ENCODE assay signal across 21 mouse cellular contexts in the genomic region with DNA sequence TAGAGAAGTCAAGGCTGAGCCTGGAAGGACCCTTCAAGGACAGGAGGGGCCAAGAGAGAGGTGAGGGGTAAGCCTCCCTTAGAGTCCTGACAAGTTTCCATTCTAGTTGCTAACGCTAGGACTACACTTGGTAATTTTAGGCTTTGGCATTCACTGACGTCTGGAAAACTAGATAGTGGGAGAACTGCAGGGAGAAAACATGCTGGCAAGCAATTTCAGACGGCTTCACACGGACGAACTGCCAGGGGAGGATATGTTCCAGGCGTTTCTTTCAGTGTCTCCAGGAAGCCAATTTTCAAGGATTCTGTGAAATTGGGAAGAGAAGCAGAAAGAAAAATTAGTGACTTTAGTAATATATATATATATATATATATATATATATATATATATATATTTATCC. TPM values are rescaled to one million over a fixed set of nuclear protein-coding genes. Genes with fewer than 3 reads are reported as not detected.
DNase-seq lines count a peak whose midpoint lies in the region; ATAC-seq and TF ChIP-seq lines count a peak whose summit lies in the region.
"Had no signal": no experiment of that assay in that cellular context is flagged by ENCODE, and none has a peak within 500 bp of the region (broad histone marks: within the 10 kb centered on the region; RNA-seq: fewer than 3 reads in every experiment).

No protein-coding gene starts in this region.

- no peak for TF ChIP-seq CTCF in brain, embryonic 14.5 days (IDR thresholded peaks at IDR 0.05; ENCODE audit: borderline replicate concordance, extremely low read depth, insufficient read depth, insufficient read length)
- no peak for TF ChIP-seq CTCF in gastrocnemius, adult 2 months (IDR thresholded peaks at IDR 0.05)

- TF ChIP-seq POLR2A in brain, embryonic 14.5 days (IDR thresholded peaks at IDR 0.05; ENCODE audit: borderline replicate concordance, extremely low read depth, insufficient read depth, insufficient read length, poor library complexity, severe bottlenecking) = no peak

- no peak for DNase-seq in frontal cortex, postnatal 14 days (ENCODE audit: low spot score in 2 of 2)
- DNase-seq in brain, adult 2 months (ENCODE audit: low read depth, low spot score) = peak; percentile 55
- DNase-seq in brain, embryonic 14.5 days (ENCODE audit: low read depth) = peak; percentile 27
- DNase-seq in telencephalon, adult 2 months (ENCODE audit: low read depth, low spot score) = peak; percentile 28
- DNase-seq in ovary, adult 18-20 months (ENCODE audit: low spot score) = no peak
- no peak for DNase-seq in gastrocnemius, adult 2 months
- DNase-seq: adrenal gland, adult 2 months; adrenal gland, postnatal 10 days; adrenal gland, postnatal 25 days; cerebellum, adult 11-12 months; cerebellum, adult 2 months; cerebellum, adult 9-10 months; cerebellum, postnatal 10 days; cerebellum, postnatal 25 days had no signal

- intact Hi-C loops in gastrocnemius, adult 2 months (cut with DNase I) = no loop called here

- no peak overlapping the region for H3K27ac ChIP-seq in gastrocnemius, adult 2 months
- H3K27ac ChIP-seq: embryonic facial prominence, embryonic 10.5 days; embryonic facial prominence, embryonic 12.5 days; forebrain, embryonic 12.5 days had no signal

- no peak overlapping the region for H3K4me3 ChIP-seq in gastrocnemius, adult 2 months
- H3K4me3 ChIP-seq: embryonic facial prominence, embryonic 10.5 days; embryonic facial prominence, embryonic 12.5 days; forebrain, embryonic 12.5 days had no signal

- ATAC-seq in frontal cortex, adult (ENCODE audit: low TSS enrichment) = peak; percentile 88
- ATAC-seq: forebrain, embryonic 14.5 days; forebrain, embryonic 16.5 days had no signal

RNA-seq across cellular contexts. Expression of gene Zdhhc9, which starts 26.8 kb away (rescaled TPM):
- 53.6 and 65.2 TPM in 2 replicates for polyA plus RNA-seq in brain, embryonic 14.5 days (2012; rRNA removed)
- total RNA-seq in gastrocnemius, adult 2 months (2021) = 1 to 10 TPM; 7.6 to 9.0 TPM

RNA-seq across cellular contexts. Expression of gene Sash3, which starts 35.6 kb away (rescaled TPM):
- polyA plus RNA-seq in brain, embryonic 14.5 days (2012; rRNA removed) = 0.83 and 1.0 TPM in 2 replicates
- under 1 TPM; 0.17 to 0.28 TPM for total RNA-seq in gastrocnemius, adult 2 months (2021)
- polyA plus RNA-seq: C2C12 had no signal

Comparison
In these comparisons a context has a peak if more than half of its experiments do, and no peak if none do; other contexts are left out.
1. DNase-seq: peak in brain, adult 2 months (single experiment), brain, embryonic 14.5 days (single experiment) and telencephalon, adult 2 months (single experiment); none in frontal cortex, postnatal 14 days (0 of 2), ovary, adult 18-20 months (single experiment) and gastrocnemius, adult 2 months (single experiment).